Mouse (Mus musculus) limb, embryonic 11.5 days (tissue): ENCODE measurements around the gene Metap1. TPM values are rescaled to one million over a fixed set of nuclear protein-coding genes. Genes with fewer than 3 reads are reported as not detected.
"Not testable (repeated sequence)": the region's sequence is repeated elsewhere in the genome, so short reads cannot be mapped to it uniquely, and the experiment has no call there.

Source experiments
- ATAC-seq: fragments of 200-750 bp; cut with Nextera tagmentation; 2 replicates; pipeline ENCODE4 v1.8.0; 2017; ENCODE audit warnings: low read depth; ENCODE audit not compliant: insufficient number of reproducible peaks, low FRiP score, low TSS enrichment
- DNase-seq: peaks from one replicate; pipeline ENCODE4 v3.0.0-alpha.2; 2015; ENCODE audit warnings: low spot score
- H3K27ac ChIP-seq: fragments of 300-500 bp; sonication (generic); replicated peaks from 2 replicates; pipeline ENCODE4 v1.5.1; 2014; ENCODE audit warnings: low read depth, mild to moderate bottlenecking, low read length
- H3K27me3 ChIP-seq: fragments of 300-500 bp; sonication (generic); 2 replicates; pipeline ENCODE4 v1.6.1; 2014; ENCODE audit warnings: mild to moderate bottlenecking, low read length, mixed read lengths; ENCODE audit not compliant: control insufficient read depth, insufficient read depth
- H3K36me3 ChIP-seq: fragments of 300-500 bp; sonication (generic); 2 replicates; pipeline ENCODE4 v1.6.1; 2014; ENCODE audit warnings: mild to moderate bottlenecking, low read length, moderate library complexity, mixed read lengths; ENCODE audit not compliant: control insufficient read depth, insufficient read depth
- H3K4me1 ChIP-seq: fragments of 300-500 bp; sonication (generic); 2 replicates; pipeline ENCODE4 v1.6.1; 2014; ENCODE audit warnings: low read length, mixed read lengths; ENCODE audit not compliant: control insufficient read depth, insufficient read depth
- H3K4me2 ChIP-seq: fragments of 300-500 bp; sonication (generic); 2 replicates; pipeline ENCODE4 v1.6.1; 2014; ENCODE audit warnings: low read depth, mild to moderate bottlenecking, moderate library complexity; ENCODE audit not compliant: severe bottlenecking
- H3K4me3 ChIP-seq: fragments of 300-500 bp; sonication (generic); 2 replicates; pipeline ENCODE4 v1.5.1; 2014; ENCODE audit warnings: low read depth, low read length
- H3K9ac ChIP-seq: fragments of 300-500 bp; sonication (generic); 2 replicates; pipeline ENCODE4 v1.6.1; 2014; ENCODE audit warnings: mild to moderate bottlenecking, low read length
- H3K9me3 ChIP-seq: fragments of 300-500 bp; sonication (generic); 2 replicates; pipeline ENCODE4 v1.6.1; 2016; ENCODE audit warnings: low read length; ENCODE audit not compliant: control insufficient read depth
- WGBS: fragments of 180-500 bp; shearing (Covaris S2); extraction: QIAGEN DNeasy Blood & Tissue Kit; methylation state at CpG from one replicate; pipeline ENCODE4 v1.1.7; 2014; 5-methylcytosine and 5-hydroxymethylcytosine counted together
- polyA plus RNA-seq: library from polyadenylated mRNA; unstranded; fragments of >200 nt; fragmentation: Nextera tagmentation; extraction: Ambion mirVana; gene quantifications from 2 replicates; pipeline ENCODE4 v1.2.1, GENCODE M21; 2014

The Metap1 gene
- polyA plus RNA-seq, 1 experiment from 2014 or later, result 55.3 TPM

GRCm38 (mm10) chr3:138466656-138467055, 22.7 kb downstream of the Metap1 start:
- not testable (repeated sequence) for DNase-seq, ATAC-seq, H3K4me3 ChIP-seq, H3K4me1 ChIP-seq, H3K9ac ChIP-seq, H3K9me3 ChIP-seq, H3K4me2 ChIP-seq, H3K27me3 ChIP-seq, H3K27ac ChIP-seq
- 92% methylated on average over 1 of the region's 1 CpGs for WGBS
- peaks cover 16% of the 10 kb centered on the region; the same call in 1 of the 2 replicates for H3K36me3 ChIP-seq

GRCm38 (mm10) chr3:138464573-138465147, 24.7 kb downstream of the Metap1 start:
- ATAC-seq (no peak), DNase-seq (no peak)
- H3K4me2 ChIP-seq, result no peak overlapping the region
- H3K9ac ChIP-seq, result no peak overlapping the region
- H3K4me1 ChIP-seq, result no peaks in the 10 kb centered on the region
- H3K36me3 ChIP-seq, result peaks cover 18% of the 10 kb centered on the region; the same call in 1 of the 2 replicates
- H3K27me3 ChIP-seq, result no peaks in the 10 kb centered on the region
- no peak overlapping the region for H3K4me3 ChIP-seq
- no peak overlapping the region for H3K27ac ChIP-seq
- 70% methylated on average over 16 of the region's 16 CpGs for WGBS
- H3K9me3 ChIP-seq, result no peaks in the 10 kb centered on the region

GRCm38 (mm10) chr3:138463807-138464206, 25.5 kb downstream of the Metap1 start:
- peaks cover 21% of the 10 kb centered on the region; the same call in 1 of the 2 replicates for H3K36me3 ChIP-seq
- WGBS, result 94% methylated on average over 6 of the region's 6 CpGs
- H3K27ac ChIP-seq, result no peak overlapping the region

GRCm38 (mm10) chr3:138463137-138463536, 26.2 kb downstream of the Metap1 start:
- DNase-seq, result peak; percentile 60

More at GRCm38 (mm10) chr3:138463807-138464206, 25.5 kb downstream of the Metap1 start:
- ATAC-seq (no peak), DNase-seq (no peak)
- H3K27me3 ChIP-seq, result no peaks in the 10 kb centered on the region
- no peak overlapping the region for H3K4me2 ChIP-seq
- no peak overlapping the region for H3K9ac ChIP-seq
- no peaks in the 10 kb centered on the region for H3K4me1 ChIP-seq
- no peak overlapping the region for H3K4me3 ChIP-seq
- H3K9me3 ChIP-seq, result no peaks in the 10 kb centered on the region

GRCm38 (mm10) chr3:138461832-138462231, 27.5 kb downstream of the Metap1 start:
- Histone ChIP-seq H3K4me3 (no peak overlapping the region), H3K4me1 (no peaks in the 10 kb centered on the region), H3K27me3 (no peaks in the 10 kb centered on the region), H3K27ac (no peak overlapping the region), H3K36me3 (peaks cover 23% of the 10 kb centered on the region; the same call in 1 of the 2 replicates), H3K9me3 (no peaks in the 10 kb centered on the region), H3K4me2 (no peak overlapping the region), H3K9ac (no peak overlapping the region)
- 92% methylated on average over 3 of the region's 3 CpGs for WGBS
- DNase-seq, result no peak
- ATAC-seq, result no peak

More at GRCm38 (mm10) chr3:138463137-138463536, 26.2 kb downstream of the Metap1 start:
- peaks cover 20% of the 10 kb centered on the region; the same call in 1 of the 2 replicates for H3K36me3 ChIP-seq
- 75% methylated on average over 2 of the region's 2 CpGs for WGBS
- H3K9me3 ChIP-seq, result no peaks in the 10 kb centered on the region
- H3K4me3 ChIP-seq, result no peak overlapping the region
- no peak overlapping the region for H3K9ac ChIP-seq
- H3K27ac ChIP-seq, result no peak overlapping the region
- ATAC-seq, result no peak
- H3K4me1 ChIP-seq, result no peaks in the 10 kb centered on the region
- no peak overlapping the region for H3K4me2 ChIP-seq
- no peaks in the 10 kb centered on the region for H3K27me3 ChIP-seq

- no peak for DNase-seq
- Histone ChIP-seq H3K27ac (no peak overlapping the region), H3K27me3 (no peaks in the 10 kb centered on the region), H3K9me3 (no peaks in the 10 kb centered on the region), H3K4me3 (no peak overlapping the region), H3K4me1 (no peaks in the 10 kb centered on the region), H3K36me3 (peaks cover 23% of the 10 kb centered on the region; the same call in 1 of the 2 replicates), H3K4me2 (no peak overlapping the region), H3K9ac (no peak overlapping the region)
- no peak for ATAC-seq
- 89% methylated on average over 13 of the region's 13 CpGs for WGBS
Observed at GRCm38 (mm10) chr3:138460260-138460659, 29.1 kb downstream of the Metap1 start.

- H3K4me3 ChIP-seq, result no peak overlapping the region
- no peak for DNase-seq
Observed at GRCm38 (mm10) chr3:138458441-138458840, 30.9 kb downstream of the Metap1 start.

GRCm38 (mm10) chr3:138454711-138455435, 34.4 kb downstream of the Metap1 start:
- 90% methylated on average over 13 of the region's 13 CpGs for WGBS
- ATAC-seq, result no peak

More at GRCm38 (mm10) chr3:138458441-138458840, 30.9 kb downstream of the Metap1 start:
- no peaks in the 10 kb centered on the region for H3K9me3 ChIP-seq
- WGBS, result 95% methylated on average over 3 of the region's 3 CpGs
- ATAC-seq, result no peak
- no peak overlapping the region for H3K27ac ChIP-seq
- H3K9ac ChIP-seq, result no peak overlapping the region
- H3K36me3 ChIP-seq, result peaks cover 21% of the 10 kb centered on the region; the same call in 1 of the 2 replicates
- H3K4me2 ChIP-seq, result no peak overlapping the region
- H3K4me1 ChIP-seq, result no peaks in the 10 kb centered on the region
- no peaks in the 10 kb centered on the region for H3K27me3 ChIP-seq

More at GRCm38 (mm10) chr3:138454711-138455435, 34.4 kb downstream of the Metap1 start:
- H3K4me2 ChIP-seq, result no peak overlapping the region
- no peak overlapping the region for H3K4me3 ChIP-seq
- no peak overlapping the region for H3K27ac ChIP-seq
- H3K9me3 ChIP-seq, result no peaks in the 10 kb centered on the region
- no peak for DNase-seq
- H3K4me1 ChIP-seq, result no peaks in the 10 kb centered on the region
- no peaks in the 10 kb centered on the region for H3K27me3 ChIP-seq
- peaks cover 23% of the 10 kb centered on the region; the same call in 1 of the 2 replicates for H3K36me3 ChIP-seq
- no peak overlapping the region for H3K9ac ChIP-seq
